Mouse (Mus musculus) layer of hippocampus, postnatal 14 days (tissue): ENCODE results near the gene Rab37. TPM values are rescaled to one million over a fixed set of nuclear protein-coding genes. Genes with fewer than 3 reads are reported as not detected.
A peak's percentile ranks its signal among the peaks of the same experiment; 100 is the strongest.

ENCODE experiments used
- DNase-seq, 2 experiments: peaks; one replicate each; pipeline ENCODE4 v3.0.0; 2021 to 2022; ENCODE audit warnings: low spot score in 2 of 2, mixed read lengths in 1 of 2
- total RNA-seq, 2 experiments: library from RNA; stranded (reverse); gene quantifications; 2 replicates each; pipeline ENCODE4 v1.2.3; 2021

Rab37 gene
- total RNA-seq, 2 experiments from 2014 or later = 1.6 to 5.1 TPM

- no peak for DNase-seq
Observed at GRCm38 (mm10) chr11:115189304-115189703, 98.1 kb downstream of the Rab37 start.

GRCm38 (mm10) chr11:115192180-115192579 lies 100.9 kb downstream of the Rab37 start:
- DNase-seq = no peak

DNA sequence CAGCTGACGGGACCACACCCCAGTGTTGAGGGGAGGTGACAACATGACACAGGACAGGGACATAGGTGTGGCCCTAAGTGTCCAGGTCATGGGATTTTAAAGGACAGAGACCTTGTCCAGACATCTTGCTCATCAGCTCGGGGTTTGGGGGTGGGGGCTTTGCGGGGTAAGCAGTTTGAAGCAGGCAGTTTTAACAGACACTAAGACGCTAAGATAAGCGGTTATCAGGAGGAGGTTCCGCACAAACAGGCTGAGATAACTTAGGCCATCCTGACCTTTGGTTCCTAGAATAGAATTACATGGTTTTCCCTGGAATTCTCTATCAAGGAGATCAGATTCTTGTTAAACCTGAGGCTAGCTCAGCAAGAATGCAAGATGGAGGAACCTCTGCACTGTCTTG lies 103.5 kb downstream of the Rab37 start:
- DNase-seq = no peak

DNA sequence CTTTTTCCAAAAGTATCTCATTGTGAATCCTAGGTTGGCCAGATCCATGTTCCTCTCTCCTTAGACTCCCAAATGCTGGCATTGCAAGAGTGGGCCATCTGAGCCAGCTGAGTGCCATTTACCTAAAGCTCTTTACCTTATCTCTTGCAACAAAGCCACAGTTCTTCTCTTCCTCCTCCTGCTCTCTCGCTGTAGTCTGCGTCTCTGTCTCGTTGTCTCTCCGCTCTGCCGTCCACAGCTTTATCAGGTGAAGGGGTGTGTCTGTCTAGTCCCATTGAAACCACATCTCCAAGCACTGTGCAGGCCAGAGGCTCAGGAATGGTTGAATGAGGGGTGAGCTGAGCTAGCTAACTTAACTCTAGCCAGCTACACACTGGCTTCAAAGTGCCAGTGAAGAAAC lies 104.7 kb downstream of the Rab37 start:
- no peak for DNase-seq

DNA sequence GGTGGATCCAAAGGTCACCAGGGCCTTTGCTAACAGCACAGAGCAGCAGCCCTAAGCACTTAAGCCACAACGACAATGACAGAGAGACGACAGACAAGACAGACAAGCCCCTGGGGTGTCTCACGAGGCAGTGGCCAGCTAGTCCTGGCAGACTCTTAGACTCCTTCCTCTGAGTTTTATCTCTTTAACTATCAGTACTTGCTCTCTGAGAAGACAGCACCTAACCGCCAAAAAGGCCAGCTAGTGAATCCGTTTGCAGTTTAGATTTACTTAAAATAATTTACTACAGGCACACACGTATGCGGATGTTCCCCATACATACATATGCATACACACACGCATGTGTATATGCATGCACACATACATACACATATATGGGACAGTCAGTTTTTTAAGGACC lies 106.3 kb downstream of the Rab37 start:
- no peak for DNase-seq

- no peak for DNase-seq
Observed at GRCm38 (mm10) chr11:115198932-115199384, 107.7 kb downstream of the Rab37 start.

- no peak for DNase-seq
Observed at GRCm38 (mm10) chr11:115200520-115200919, 109.3 kb downstream of the Rab37 start.

DNA sequence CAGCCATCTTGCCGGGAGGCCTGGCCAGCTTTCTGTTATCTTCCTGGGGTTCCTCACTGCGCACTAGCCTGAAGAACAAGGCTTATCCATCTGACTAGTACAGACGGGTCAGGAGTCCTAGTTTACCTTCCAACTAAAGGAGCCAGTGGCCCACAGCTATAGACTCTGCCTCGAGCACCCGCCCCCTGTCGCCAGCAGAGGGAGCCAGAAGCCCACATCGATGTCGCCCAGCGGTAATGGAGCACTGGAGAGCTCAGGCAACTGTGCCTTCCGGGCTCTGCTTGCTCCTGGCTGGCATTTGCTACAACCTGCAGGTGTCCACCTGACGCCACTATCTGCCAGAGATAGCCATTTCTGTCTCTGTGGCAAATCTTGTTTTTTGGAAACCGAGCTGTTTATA lies 111.1 kb downstream of the Rab37 start:
- DNase-seq = peak; percentile 80 to 87

GRCm38 (mm10) chr11:115202756-115203155 lies 111.5 kb downstream of the Rab37 start:
- DNase-seq = no peak

- no peak for DNase-seq
Observed at GRCm38 (mm10) chr11:115208126-115208525, 116.9 kb downstream of the Rab37 start.

- no peak for DNase-seq
Observed at GRCm38 (mm10) chr11:115208776-115209732, 117.8 kb downstream of the Rab37 start.

DNA sequence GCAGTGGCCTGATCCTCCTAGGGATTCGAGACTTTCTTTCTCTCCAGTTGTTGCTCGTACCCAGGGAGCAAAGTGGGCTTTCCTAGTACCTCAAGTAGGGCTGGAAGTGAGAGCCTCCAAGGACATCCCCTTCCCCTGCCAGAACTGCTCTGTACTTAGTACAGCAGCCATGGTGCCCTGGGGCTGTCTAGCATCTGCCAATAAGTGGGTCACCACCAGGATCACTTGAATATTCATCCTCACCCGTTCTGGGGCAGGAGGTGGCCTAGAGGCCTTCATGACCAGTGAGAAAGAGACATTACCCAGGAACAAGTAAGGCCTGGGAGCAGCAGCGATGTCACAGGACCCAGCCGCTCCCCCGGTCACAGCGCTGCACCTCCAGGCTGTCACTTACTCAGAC lies 118.7 kb downstream of the Rab37 start:
- no peak for DNase-seq

Other genes starting within 250 kb of the Rab37 start
- 1 to 10 TPM; 4.7 to 6.0 TPM for gene Gprc5c, start 240.3 kb upstream of the Rab37 start, total RNA-seq
- gene Cd300a, start 201.4 kb upstream of the Rab37 start, total RNA-seq = 1 to 10 TPM in 1 of 2 experiments, under 1 TPM in 1; 0.19 to 1.1 TPM
- gene Cd300lb, start 157.0 kb upstream of the Rab37 start, total RNA-seq = under 1 TPM in 1 of 2 experiments, not detected in 1; 0.12 TPM
- gene Cd300c, start 122.3 kb upstream of the Rab37 start, total RNA-seq = not detected
- gene Cd300ld, start 101.5 kb upstream of the Rab37 start, total RNA-seq = under 1 TPM in 1 of 2 experiments, not detected in 1; 0.12 TPM
- gene Cd300c2, start 89.6 kb upstream of the Rab37 start, total RNA-seq = 1 to 10 TPM; 4.4 to 5.2 TPM
- not detected for gene Cd300ld2, start 75.2 kb upstream of the Rab37 start, total RNA-seq
- gene Cd300ld4, start 64.4 kb upstream of the Rab37 start, total RNA-seq = not detected
- gene Cd300ld5, start 53.7 kb upstream of the Rab37 start, total RNA-seq = 1 to 10 TPM; 2.3 to 2.8 TPM
- not detected for gene Cd300ld3, start 43.0 kb upstream of the Rab37 start, total RNA-seq
- gene Cd300e, start 29.3 kb upstream of the Rab37 start, total RNA-seq = not detected
- under 1 TPM; 0.35 to 0.76 TPM for gene Cd300lf, start 42.6 kb downstream of the Rab37 start, total RNA-seq
- gene Slc9a3r1, start 71.9 kb downstream of the Rab37 start, total RNA-seq = 10 to 100 TPM; 79.3 to 82.2 TPM
- gene Tmem104, start 96.1 kb downstream of the Rab37 start, total RNA-seq = 10 to 100 TPM; 15.0 to 21.2 TPM
- gene Nat9, start 96.4 kb downstream of the Rab37 start, total RNA-seq = 10 to 100 TPM; 19.3 to 19.9 TPM
- gene Grin2c, start 175.8 kb downstream of the Rab37 start, total RNA-seq = 10 to 100 TPM; 41.7 to 47.0 TPM
- gene Fdxr, start 185.6 kb downstream of the Rab37 start, total RNA-seq = 10 to 100 TPM; 19.4 to 21.3 TPM
- gene Fads6, start 206.2 kb downstream of the Rab37 start, total RNA-seq = 10 to 100 TPM in 1 of 2 experiments, 1 to 10 TPM in 1; 10.0 to 10.2 TPM
- not detected for gene Otop2, start 215.7 kb downstream of the Rab37 start, total RNA-seq
- under 1 TPM; 0.16 to 0.45 TPM for gene Ush1g, start 230.6 kb downstream of the Rab37 start, total RNA-seq
- gene Otop3, start 243.3 kb downstream of the Rab37 start, total RNA-seq = under 1 TPM; 0.14 to 0.17 TPM